Mouse (Mus musculus): ENCODE results near the gene Epor. TPM values are rescaled to one million over a fixed set of nuclear protein-coding genes. Genes with fewer than 3 reads are reported as not detected.

The Epor gene
- polyA plus RNA-seq (2015; fragmentation: Nextera tagmentation; extraction: Ambion mirVana), result 1.3 and 1.9 TPM in 2 replicates

DNA sequence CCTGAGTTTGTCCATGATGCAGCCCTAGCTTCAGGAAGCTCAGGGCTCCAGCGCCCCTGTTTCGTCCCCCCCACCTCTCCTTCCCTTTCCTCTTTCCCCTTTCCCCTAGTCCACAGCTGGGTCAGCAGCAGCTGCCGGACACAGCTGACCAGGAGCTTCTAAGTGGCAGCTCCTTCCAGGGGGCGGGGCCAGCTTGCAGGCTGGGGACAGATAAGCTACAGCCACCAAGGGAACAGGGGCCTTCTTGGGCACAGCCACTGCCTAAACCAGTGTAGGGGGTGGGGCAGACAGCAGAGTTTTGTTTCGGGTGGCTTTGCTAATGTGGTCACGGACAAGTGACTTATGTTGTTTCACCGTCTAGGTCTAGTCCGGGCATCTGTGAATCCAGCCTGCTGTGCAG, at the start of gene Epor:
TSS of gene Epor (minus strand) at position 90 of the 400 bp plus-strand sequence.
- Histone ChIP-seq H3K27ac (replicated peaks) (no peak within 1 kb of the TSS), H3K9me3 (no peaks in the 10 kb centered on the region), H3K4me1 (replicated peaks) (peaks cover 23% of the 10 kb centered on the region), H3K27me3 (peaks cover 52% of the 10 kb centered on the region), H3K4me2 (peak within 1 kb of the TSS; percentile 79), H3K9ac (no peak within 1 kb of the TSS; the same call in 1 of the 2 replicates), H3K4me3 (peak within 1 kb of the TSS; percentile 38), H3K36me3 (no peaks in the 10 kb centered on the region)
- WGBS, result 23% methylated on average over 8 of the region's 8 CpGs
- ATAC-seq (ENCODE audit: low FRiP score, low read depth), result no peak

DNA sequence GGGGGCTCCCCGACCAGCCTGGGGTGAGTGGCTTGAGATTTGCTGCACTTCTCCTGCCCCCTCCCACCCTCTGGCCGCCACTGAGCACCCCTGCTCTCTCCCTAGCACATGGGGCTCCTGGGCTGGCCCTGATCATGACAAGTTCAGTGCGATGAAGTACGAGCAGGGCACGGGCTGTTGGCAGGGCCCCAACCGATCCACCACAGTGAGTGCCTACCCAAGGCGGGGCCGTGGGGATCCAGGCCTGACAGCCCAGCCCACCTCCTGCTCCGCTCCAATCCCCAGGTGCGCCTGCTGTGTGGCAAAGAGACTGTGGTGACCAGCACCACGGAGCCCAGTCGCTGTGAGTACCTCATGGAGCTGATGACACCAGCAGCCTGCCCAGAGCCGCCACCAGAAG, 49.4 kb upstream of the Epor start:
- Histone ChIP-seq H3K9me3 (no peaks in the 10 kb centered on the region), H3K4me1 (replicated peaks) (no peaks in the 10 kb centered on the region), H3K4me3 (no peak overlapping the region), H3K36me3 (peaks cover 73% of the 10 kb centered on the region), H3K9ac (no peak overlapping the region), H3K4me2 (no peak overlapping the region), H3K27ac (replicated peaks) (no peak overlapping the region), H3K27me3 (no peaks in the 10 kb centered on the region)
- no peak for ATAC-seq (ENCODE audit: low FRiP score, low read depth)
- 88% methylated on average over 13 of the region's 13 CpGs for WGBS

GRCm38 (mm10) chr9:22011055-22011454, 47.7 kb upstream of the Epor start:
- WGBS, result 89% methylated on average over 5 of the region's 5 CpGs
- Histone ChIP-seq H3K27me3 (no peaks in the 10 kb centered on the region), H3K4me1 (replicated peaks) (0 out of 2 replicates have a peak, but pooled peaks cover 6% of the 10 kb centered on the region), H3K9ac (no peak overlapping the region), H3K4me2 (no peak overlapping the region), H3K4me3 (no peak overlapping the region), H3K9me3 (no peaks in the 10 kb centered on the region), H3K36me3 (peaks cover 68% of the 10 kb centered on the region), H3K27ac (replicated peaks) (no peak overlapping the region)
- ATAC-seq (ENCODE audit: low FRiP score, low read depth), result peak; percentile 29; the same call in 1 of the 2 replicates

DNA sequence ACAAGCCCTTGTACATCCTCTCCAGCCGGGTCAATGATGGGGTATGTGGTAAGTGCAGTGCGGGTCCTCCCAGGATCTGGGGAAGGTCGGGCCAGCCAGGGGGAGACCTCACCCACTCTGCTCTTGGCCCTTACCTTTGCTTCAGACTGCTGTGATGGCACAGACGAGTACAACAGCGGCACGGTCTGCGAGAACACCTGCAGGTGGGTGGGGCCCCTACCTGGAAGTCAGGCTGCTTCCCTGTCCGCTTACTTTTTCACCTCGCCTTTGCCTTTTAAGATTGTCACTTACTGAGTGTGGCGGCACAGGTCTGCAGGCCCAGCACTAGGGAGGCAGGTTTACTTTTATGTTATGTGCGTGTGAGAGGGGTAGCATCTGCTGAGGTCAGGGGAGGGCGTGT, 41.2 kb upstream of the Epor start:
- H3K27me3 ChIP-seq, result no peaks in the 10 kb centered on the region
- H3K27ac ChIP-seq (replicated peaks), result no peak overlapping the region
- peaks cover 41% of the 10 kb centered on the region for H3K4me1 ChIP-seq (replicated peaks)
- H3K36me3 ChIP-seq, result peaks cover 30% of the 10 kb centered on the region
- no peak overlapping the region for H3K9ac ChIP-seq
- 0 out of 2 replicates have a peak overlapping the region, but pooled peaks have one; percentile 92 for H3K4me2 ChIP-seq
- H3K4me3 ChIP-seq, result no peak overlapping the region
- no peak for ATAC-seq (ENCODE audit: low FRiP score, low read depth)
- H3K9me3 ChIP-seq, result no peaks in the 10 kb centered on the region
- WGBS, result 94% methylated on average over 12 of the region's 12 CpGs

GRCm38 (mm10) chr9:22003163-22003554, 39.9 kb upstream of the Epor start:
- WGBS, result 1% methylated on average over 18 of the region's 18 CpGs
- Histone ChIP-seq H3K27me3 (no peaks in the 10 kb centered on the region), H3K4me2 (peak overlapping the region; percentile 92), H3K4me3 (peak overlapping the region; percentile 61), H3K27ac (replicated peaks) (peak overlapping the region; percentile 82), H3K4me1 (replicated peaks) (peaks cover 41% of the 10 kb centered on the region), H3K9me3 (no peaks in the 10 kb centered on the region), H3K36me3 (peaks cover 18% of the 10 kb centered on the region), H3K9ac (peak overlapping the region; percentile 50)
- ATAC-seq (ENCODE audit: low FRiP score, low read depth), result no peak

DNA sequence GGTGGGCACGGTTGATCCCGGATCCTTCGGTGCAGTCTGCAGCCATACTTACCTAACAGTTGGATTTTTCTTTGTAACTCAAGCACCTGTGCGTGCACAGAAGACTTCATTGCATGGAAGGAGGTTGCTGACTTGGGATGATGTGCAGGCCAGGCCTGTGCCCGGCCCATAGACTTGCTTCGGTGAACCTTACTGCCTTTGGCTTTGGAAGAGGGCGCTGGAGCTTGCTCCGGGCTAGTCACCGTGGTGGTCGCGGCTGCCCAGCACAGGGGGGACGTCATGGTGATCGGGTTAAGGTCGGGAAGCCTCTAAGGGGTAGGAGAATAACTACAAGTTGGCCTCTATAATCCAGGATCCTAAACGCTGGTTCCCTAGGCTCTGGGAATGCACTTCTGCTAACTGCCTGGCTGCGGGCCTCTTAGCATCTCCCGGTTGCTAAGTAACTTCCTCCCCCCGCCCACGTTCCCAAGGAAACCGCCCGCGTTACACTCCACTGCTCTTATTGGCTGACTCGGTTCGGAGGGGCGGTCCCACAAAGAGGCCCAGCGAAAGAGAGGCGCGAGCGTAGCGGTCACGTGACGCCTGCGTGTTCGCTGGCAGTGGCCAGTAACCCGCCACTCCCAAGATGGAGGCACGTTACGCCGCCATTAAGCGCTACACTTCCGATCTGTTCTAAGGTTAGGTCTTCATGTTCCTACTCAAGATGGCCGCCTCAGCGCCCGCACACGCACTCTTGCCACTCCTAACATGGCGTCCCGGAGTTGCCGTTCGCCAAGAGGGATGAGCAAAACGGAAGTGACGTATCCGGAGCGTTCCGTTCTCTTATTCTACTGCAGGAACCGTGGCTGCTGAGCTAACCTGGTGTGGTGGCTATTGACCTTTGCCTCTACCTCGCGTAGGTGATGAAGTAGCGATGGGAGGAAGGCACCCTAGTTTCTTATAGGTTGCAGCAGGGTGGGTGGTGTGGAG, 39.2 kb upstream of the Epor start, which contains the start of the genes Ccdc151 and Prkcsh:
TSS of gene Ccdc151 (minus strand) at position 441 of the 969 bp plus-strand sequence.
TSS of gene Prkcsh (plus strand) at position 613 of the 969 bp plus-strand sequence.
- H3K9ac ChIP-seq, result peak within 1 kb of the TSS; percentile 50
- no peaks in the 10 kb centered on the region for H3K27me3 ChIP-seq
- peaks cover 16% of the 10 kb centered on the region for H3K36me3 ChIP-seq
- no peaks in the 10 kb centered on the region for H3K9me3 ChIP-seq
- WGBS, result 5% methylated on average over 57 of the region's 57 CpGs
- peak; percentile 99 for ATAC-seq (ENCODE audit: low FRiP score, low read depth)
- peaks cover 41% of the 10 kb centered on the region for H3K4me1 ChIP-seq (replicated peaks)
- peak within 1 kb of the TSS; percentile 82 for H3K27ac ChIP-seq (replicated peaks)
- H3K4me2 ChIP-seq, result peak within 1 kb of the TSS; percentile 92
- H3K4me3 ChIP-seq, result peak within 1 kb of the TSS; percentile 61

GRCm38 (mm10) chr9:22001633-22002032, 38.3 kb upstream of the Epor start:
- peak overlapping the region; percentile 72 for H3K4me2 ChIP-seq
- H3K27ac ChIP-seq (replicated peaks), result peak overlapping the region; percentile 72; the same call in 1 of the 2 replicates
- no peaks in the 10 kb centered on the region for H3K27me3 ChIP-seq
- no peak overlapping the region for H3K4me3 ChIP-seq
- WGBS, result 85% methylated on average over 4 of the region's 4 CpGs
- H3K9me3 ChIP-seq, result no peaks in the 10 kb centered on the region
- ATAC-seq (ENCODE audit: low FRiP score, low read depth), result no peak
- peaks cover 11% of the 10 kb centered on the region for H3K36me3 ChIP-seq
- no peak overlapping the region for H3K9ac ChIP-seq
- peaks cover 40% of the 10 kb centered on the region for H3K4me1 ChIP-seq (replicated peaks)

DNA sequence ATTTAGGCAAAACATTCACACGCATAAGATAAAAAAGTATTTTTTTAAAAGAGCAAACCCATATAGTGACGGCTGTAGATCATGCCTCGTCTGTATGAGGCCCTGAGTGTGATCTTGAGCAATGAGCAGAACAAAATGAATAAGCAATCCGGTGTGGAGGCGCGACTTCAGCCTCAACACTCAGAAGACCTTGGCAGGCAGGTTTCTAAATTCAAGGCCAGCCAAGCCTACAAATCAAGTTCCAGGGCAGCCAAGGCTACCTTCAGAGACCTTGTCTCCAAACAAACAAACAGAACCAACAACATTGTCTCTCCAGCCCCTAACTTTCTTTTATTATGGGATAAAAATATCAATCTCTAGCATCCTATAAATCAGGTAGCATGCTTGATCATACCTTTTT, 37.0 kb upstream of the Epor start:
- WGBS, result 94% methylated on average over 6 of the region's 6 CpGs
- H3K4me3 ChIP-seq, result no peak overlapping the region
- H3K9ac ChIP-seq, result no peak overlapping the region
- H3K9me3 ChIP-seq, result no peaks in the 10 kb centered on the region
- peaks cover 4% of the 10 kb centered on the region; the same call in 1 of the 2 replicates for H3K36me3 ChIP-seq
- no peak overlapping the region for H3K27ac ChIP-seq (replicated peaks)
- no peak for ATAC-seq (ENCODE audit: low FRiP score, low read depth)
- H3K4me2 ChIP-seq, result no peak overlapping the region
- H3K4me1 ChIP-seq (replicated peaks), result peaks cover 29% of the 10 kb centered on the region
- no peaks in the 10 kb centered on the region for H3K27me3 ChIP-seq

DNA sequence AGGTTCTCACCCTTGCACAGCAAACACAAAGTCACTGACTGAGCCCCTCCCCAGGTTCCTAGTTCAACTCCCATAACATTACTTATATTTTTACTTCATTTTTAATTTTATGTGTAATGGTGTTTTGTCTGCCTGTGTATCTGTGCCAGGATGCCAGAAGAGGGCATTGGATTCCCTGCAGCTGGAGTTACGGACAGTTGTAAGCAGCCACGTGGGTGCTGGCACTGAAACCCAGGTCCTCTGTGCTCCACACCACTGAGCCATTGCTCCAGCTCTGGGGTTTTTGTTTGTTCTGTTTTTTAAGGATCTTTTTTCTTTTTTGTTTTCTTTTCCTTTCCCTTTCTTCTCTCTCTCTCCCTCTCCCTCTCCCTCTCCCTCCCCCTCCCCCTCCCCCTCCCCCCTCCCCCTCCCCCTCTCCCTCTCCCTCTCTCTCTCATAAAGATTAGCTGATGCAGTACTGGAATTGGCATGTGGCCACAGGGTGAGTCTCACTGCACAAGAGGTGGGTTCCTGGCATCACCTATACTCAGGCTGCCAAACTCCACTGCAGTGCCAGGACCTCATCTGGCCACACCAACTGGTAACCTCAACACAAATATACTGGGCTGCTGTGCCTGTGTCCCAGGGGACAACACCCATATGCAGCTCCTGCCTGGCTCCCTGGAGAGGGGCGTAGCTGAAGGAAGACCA, 33.0 kb upstream of the Epor start:
- WGBS, result 82% methylated on average over 3 of the region's 3 CpGs
- Histone ChIP-seq H3K4me2 (no peak overlapping the region), H3K9me3 (no peaks in the 10 kb centered on the region), H3K27ac (replicated peaks) (no peak overlapping the region), H3K4me1 (replicated peaks) (no peaks in the 10 kb centered on the region), H3K9ac (no peak overlapping the region), H3K4me3 (no peak overlapping the region), H3K27me3 (peaks cover 10% of the 10 kb centered on the region), H3K36me3 (no peaks in the 10 kb centered on the region)
- no peak for ATAC-seq (ENCODE audit: low FRiP score, low read depth)

GRCm38 (mm10) chr9:21992227-21992626, 28.9 kb upstream of the Epor start:
- Histone ChIP-seq H3K4me3 (no peak overlapping the region), H3K9ac (no peak overlapping the region), H3K4me1 (replicated peaks) (peaks cover 23% of the 10 kb centered on the region), H3K27ac (replicated peaks) (no peak overlapping the region), H3K27me3 (peaks cover 50% of the 10 kb centered on the region), H3K36me3 (no peaks in the 10 kb centered on the region), H3K4me2 (no peak overlapping the region), H3K9me3 (no peaks in the 10 kb centered on the region)
- 81% methylated on average over 4 of the region's 4 CpGs for WGBS
- ATAC-seq (ENCODE audit: low FRiP score, low read depth), result no peak

DNA sequence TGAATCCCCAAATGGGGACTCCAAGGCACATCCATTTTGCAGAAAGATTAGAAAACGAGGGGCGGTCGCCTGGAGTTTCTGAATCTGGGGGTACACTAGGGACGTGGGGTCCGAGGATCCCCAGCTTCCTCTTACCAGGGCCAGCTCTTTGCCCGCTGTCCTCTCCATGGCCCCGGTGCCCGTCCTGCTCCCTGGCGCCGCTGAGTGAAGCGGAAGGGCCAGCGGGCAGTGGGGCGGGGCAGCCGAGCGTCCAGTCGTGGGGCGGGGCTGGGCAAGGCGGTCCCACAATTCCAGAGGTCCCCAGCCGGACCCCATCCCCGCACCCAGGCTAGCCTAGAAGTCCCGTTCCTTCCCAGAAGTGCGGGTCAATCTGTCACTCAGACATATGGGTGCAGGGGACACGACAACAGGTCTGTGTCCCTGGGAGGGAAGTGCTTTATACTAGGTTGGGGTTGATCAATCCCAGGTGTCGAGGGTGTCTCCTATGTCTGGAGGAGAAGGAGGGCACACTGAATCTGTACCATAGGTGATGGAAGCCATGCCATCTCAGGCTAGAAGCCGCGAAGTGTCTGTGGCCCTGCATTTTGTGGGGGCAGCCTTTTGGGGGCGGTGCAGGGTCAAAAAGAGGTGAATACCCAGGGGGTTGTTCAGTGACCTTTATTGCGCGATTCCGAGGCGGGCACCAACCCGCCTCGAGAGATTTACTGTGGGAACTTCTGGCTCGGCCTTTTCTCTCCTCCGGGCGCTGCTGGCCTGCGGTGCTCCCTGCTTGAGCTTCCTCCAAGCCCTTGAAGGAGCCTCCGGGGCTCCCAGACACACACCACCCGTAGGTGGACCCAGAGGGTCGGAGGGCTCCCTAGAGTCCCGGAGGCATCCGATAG, 26.2 kb upstream of the Epor start, which contains the start of gene Rgl3:
TSS of gene Rgl3 (minus strand) at position 217 of the 881 bp plus-strand sequence.
- no peak for ATAC-seq (ENCODE audit: low FRiP score, low read depth)
- peak within 1 kb of the TSS; percentile 69 for H3K4me2 ChIP-seq
- 1% methylated on average over 42 of the region's 42 CpGs for WGBS
- H3K27ac ChIP-seq (replicated peaks), result no peak within 1 kb of the TSS
- H3K9ac ChIP-seq, result no peak within 1 kb of the TSS
- H3K9me3 ChIP-seq, result no peaks in the 10 kb centered on the region
- peaks cover 23% of the 10 kb centered on the region for H3K4me1 ChIP-seq (replicated peaks)
- H3K27me3 ChIP-seq, result peaks cover 66% of the 10 kb centered on the region
- peak within 1 kb of the TSS; percentile 36 for H3K4me3 ChIP-seq
- no peaks in the 10 kb centered on the region for H3K36me3 ChIP-seq
